Mouse (Mus musculus): Measurements from ENCODE around the gene Tmpo. TPM values are rescaled to one million over a fixed set of nuclear protein-coding genes. Genes with fewer than 3 reads are reported as not detected.

Gene Tmpo
- polyA plus RNA-seq, 1 experiment: 17.4 TPM

DNA sequence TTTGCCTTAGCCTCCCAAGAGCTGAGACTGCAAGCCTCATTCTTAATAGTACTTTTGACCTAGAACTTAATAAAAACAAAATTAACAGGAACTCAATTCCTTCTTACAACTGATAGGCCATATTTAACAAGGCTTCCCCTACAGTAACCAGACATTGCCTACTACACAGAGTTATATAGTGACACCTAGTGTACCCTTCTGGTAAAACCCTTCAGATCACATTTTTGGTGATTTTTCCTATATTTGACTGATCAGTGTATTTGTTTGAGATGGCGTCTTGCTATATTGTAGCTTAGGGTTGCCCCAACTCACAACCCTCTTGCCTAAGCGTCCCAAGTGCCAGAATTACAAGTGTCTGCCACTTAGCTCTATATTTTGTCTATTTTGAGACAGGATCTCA is 39.6 kb downstream of the Tmpo start:
- no peak overlapping the region for H3K4me3 ChIP-seq (ENCODE audit: control insufficient read depth, low read depth, low read length)
- no peak overlapping the region for H3K27ac ChIP-seq (ENCODE audit: control insufficient read depth, insufficient read depth, low read depth, low read length)
- no peaks in the 10 kb centered on the region for H3K4me1 ChIP-seq (ENCODE audit: control insufficient read depth, insufficient read depth, low read length)
- no peaks in the 10 kb centered on the region for H3K27me3 ChIP-seq (ENCODE audit: control insufficient read depth, insufficient read depth, low read length)
- H3K36me3 ChIP-seq (ENCODE audit: control insufficient read depth, insufficient read depth, low read length): no peaks in the 10 kb centered on the region
- TF ChIP-seq CTCF (IDR thresholded peaks at IDR 0.05; ENCODE audit: control insufficient read depth, insufficient read depth, insufficient replicate concordance, low read depth, low read length): no peak
- no peak for TF ChIP-seq POLR2A (IDR thresholded peaks at IDR 0.05; ENCODE audit: control insufficient read depth, low read depth, low read length)

GRCm38 (mm10) chr10:91139148-91139766 is 41.9 kb downstream of the Tmpo start:
- no peaks in the 10 kb centered on the region for H3K27me3 ChIP-seq (ENCODE audit: control insufficient read depth, insufficient read depth, low read length)
- no peaks in the 10 kb centered on the region for H3K36me3 ChIP-seq (ENCODE audit: control insufficient read depth, insufficient read depth, low read length)
- no peak overlapping the region for H3K27ac ChIP-seq (ENCODE audit: control insufficient read depth, insufficient read depth, low read depth, low read length)
- H3K4me1 ChIP-seq (ENCODE audit: control insufficient read depth, insufficient read depth, low read length): no peaks in the 10 kb centered on the region
- TF ChIP-seq CTCF (IDR thresholded peaks at IDR 0.05; ENCODE audit: control insufficient read depth, insufficient read depth, insufficient replicate concordance, low read depth, low read length): no peak
- no peak for TF ChIP-seq POLR2A (IDR thresholded peaks at IDR 0.05; ENCODE audit: control insufficient read depth, low read depth, low read length)
- no peak overlapping the region for H3K4me3 ChIP-seq (ENCODE audit: control insufficient read depth, low read depth, low read length)

DNA sequence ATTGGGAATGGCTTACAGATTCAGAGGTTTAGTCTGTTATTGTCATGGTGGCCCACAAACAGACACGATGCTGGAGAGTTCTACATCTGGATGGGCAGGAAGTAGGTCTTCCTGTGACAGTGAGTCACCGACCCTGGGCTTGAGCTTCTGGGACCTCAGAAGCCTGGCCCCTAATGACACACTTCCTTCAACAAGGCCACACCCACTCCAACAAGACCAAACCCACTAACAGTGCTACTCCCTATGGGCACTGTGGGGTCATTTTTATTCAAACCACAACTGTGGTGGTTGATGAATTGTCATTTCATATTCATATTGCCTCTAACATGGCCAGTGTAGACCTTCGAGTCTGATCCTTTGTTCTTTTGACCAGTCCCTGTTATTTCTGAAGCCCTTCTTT is 42.8 kb downstream of the Tmpo start:
- Histone ChIP-seq H3K4me1 (ENCODE audit: control insufficient read depth, insufficient read depth, low read length) (no peaks in the 10 kb centered on the region), H3K4me3 (ENCODE audit: control insufficient read depth, low read depth, low read length) (no peak overlapping the region), H3K27me3 (ENCODE audit: control insufficient read depth, insufficient read depth, low read length) (no peaks in the 10 kb centered on the region), H3K36me3 (ENCODE audit: control insufficient read depth, insufficient read depth, low read length) (no peaks in the 10 kb centered on the region), H3K27ac (ENCODE audit: control insufficient read depth, insufficient read depth, low read depth, low read length) (no peak overlapping the region)
- no peak for TF ChIP-seq CTCF (IDR thresholded peaks at IDR 0.05; ENCODE audit: control insufficient read depth, insufficient read depth, insufficient replicate concordance, low read depth, low read length)
- no peak for TF ChIP-seq POLR2A (IDR thresholded peaks at IDR 0.05; ENCODE audit: control insufficient read depth, low read depth, low read length)

DNA sequence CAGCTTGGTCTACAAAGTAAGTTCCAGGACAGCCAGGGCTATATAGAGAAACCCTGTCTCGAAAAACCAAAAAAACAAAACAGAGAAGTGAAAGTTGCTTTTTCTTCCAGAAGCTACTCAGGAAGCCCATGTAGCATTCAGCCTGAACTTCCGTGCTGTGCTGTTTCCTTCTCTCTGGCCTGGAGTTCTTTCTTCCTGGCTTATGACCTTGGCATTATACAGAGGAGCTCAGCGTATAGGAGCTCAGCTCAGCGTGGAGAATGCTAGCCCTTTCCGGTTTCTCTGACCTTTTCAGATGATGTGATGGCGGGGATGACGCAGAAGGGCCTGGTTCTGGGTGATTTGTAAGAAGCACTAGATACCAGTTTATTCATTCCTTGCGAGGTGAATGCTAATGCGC is 43.7 kb downstream of the Tmpo start:
- Histone ChIP-seq H3K4me1 (ENCODE audit: control insufficient read depth, insufficient read depth, low read length) (no peaks in the 10 kb centered on the region), H3K27me3 (ENCODE audit: control insufficient read depth, insufficient read depth, low read length) (no peaks in the 10 kb centered on the region), H3K27ac (ENCODE audit: control insufficient read depth, insufficient read depth, low read depth, low read length) (no peak overlapping the region), H3K4me3 (ENCODE audit: control insufficient read depth, low read depth, low read length) (no peak overlapping the region), H3K36me3 (ENCODE audit: control insufficient read depth, insufficient read depth, low read length) (no peaks in the 10 kb centered on the region)
- no peak for TF ChIP-seq POLR2A (IDR thresholded peaks at IDR 0.05; ENCODE audit: control insufficient read depth, low read depth, low read length)
- TF ChIP-seq CTCF (IDR thresholded peaks at IDR 0.05; ENCODE audit: control insufficient read depth, insufficient read depth, insufficient replicate concordance, low read depth, low read length): no peak

DNA sequence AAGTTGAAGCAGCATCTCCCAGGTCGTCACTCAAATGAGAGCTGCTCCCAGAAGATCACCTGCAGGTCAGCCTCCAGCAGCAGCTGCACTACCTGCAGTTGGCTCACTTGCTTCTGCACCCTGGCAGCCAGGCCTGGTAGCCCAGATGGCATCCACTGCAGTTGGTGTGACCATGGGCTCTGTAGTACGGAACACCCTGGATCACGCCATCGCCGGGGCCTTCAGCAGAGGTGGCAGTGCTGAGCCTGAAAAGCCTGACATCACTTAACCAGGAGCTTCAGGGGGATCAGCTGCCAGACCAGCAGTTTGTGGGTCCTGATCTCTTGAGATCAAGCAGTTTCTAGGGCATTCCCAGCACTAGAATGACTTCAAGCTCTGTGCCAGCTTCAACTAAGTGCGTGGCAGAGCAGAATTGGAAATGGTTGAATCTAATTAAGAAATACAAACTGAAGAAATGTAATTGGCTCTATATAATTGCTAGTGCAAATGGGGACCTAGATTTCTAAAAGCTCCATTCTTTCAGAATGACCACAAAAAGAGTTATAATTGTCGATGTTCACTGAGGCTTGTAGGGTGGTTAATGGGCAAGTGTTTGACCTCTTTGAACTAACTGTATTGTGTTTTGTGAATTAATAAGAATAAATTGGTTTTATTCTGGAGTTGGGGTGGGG is 45.7 kb downstream of the Tmpo start:
- Histone ChIP-seq H3K4me1 (ENCODE audit: control insufficient read depth, insufficient read depth, low read length) (no peaks in the 10 kb centered on the region), H3K36me3 (ENCODE audit: control insufficient read depth, insufficient read depth, low read length) (no peaks in the 10 kb centered on the region), H3K27me3 (ENCODE audit: control insufficient read depth, insufficient read depth, low read length) (no peaks in the 10 kb centered on the region), H3K4me3 (ENCODE audit: control insufficient read depth, low read depth, low read length) (no peak overlapping the region), H3K27ac (ENCODE audit: control insufficient read depth, insufficient read depth, low read depth, low read length) (no peak overlapping the region)
- no peak for TF ChIP-seq POLR2A (IDR thresholded peaks at IDR 0.05; ENCODE audit: control insufficient read depth, low read depth, low read length)
- no peak for TF ChIP-seq CTCF (IDR thresholded peaks at IDR 0.05; ENCODE audit: control insufficient read depth, insufficient read depth, insufficient replicate concordance, low read depth, low read length)

DNA sequence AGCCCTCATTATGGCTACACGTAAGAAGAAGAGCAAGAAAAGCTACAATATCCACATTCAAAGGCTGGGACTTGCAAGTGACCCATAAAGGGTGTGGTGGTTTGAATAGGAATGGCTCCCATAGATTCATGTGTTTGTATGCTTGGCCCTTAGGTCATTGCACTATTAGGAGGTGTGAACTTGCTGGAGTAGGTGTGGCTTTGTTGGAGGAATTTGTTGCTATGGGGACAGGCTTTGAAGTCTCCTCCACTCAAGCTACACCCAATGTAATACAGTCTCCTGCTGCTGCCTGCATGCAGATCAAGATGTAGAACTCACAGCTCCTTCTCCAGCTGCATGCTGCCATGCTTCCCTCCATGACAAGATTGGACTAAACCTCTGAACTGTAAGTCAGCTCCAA is 49.5 kb downstream of the Tmpo start:
- H3K4me1 ChIP-seq (ENCODE audit: control insufficient read depth, insufficient read depth, low read length): no peaks in the 10 kb centered on the region
- no peaks in the 10 kb centered on the region for H3K27me3 ChIP-seq (ENCODE audit: control insufficient read depth, insufficient read depth, low read length)
- H3K36me3 ChIP-seq (ENCODE audit: control insufficient read depth, insufficient read depth, low read length): no peaks in the 10 kb centered on the region
- H3K4me3 ChIP-seq (ENCODE audit: control insufficient read depth, low read depth, low read length): no peak overlapping the region
- no peak overlapping the region for H3K27ac ChIP-seq (ENCODE audit: control insufficient read depth, insufficient read depth, low read depth, low read length)
- TF ChIP-seq POLR2A (IDR thresholded peaks at IDR 0.05; ENCODE audit: control insufficient read depth, low read depth, low read length) (no peak), CTCF (IDR thresholded peaks at IDR 0.05; ENCODE audit: control insufficient read depth, insufficient read depth, insufficient replicate concordance, low read depth, low read length) (no peak)

GRCm38 (mm10) chr10:91130792-91131191 is 50.3 kb downstream of the Tmpo start:
- no peak overlapping the region for H3K27ac ChIP-seq (ENCODE audit: control insufficient read depth, insufficient read depth, low read depth, low read length)
- TF ChIP-seq CTCF (IDR thresholded peaks at IDR 0.05; ENCODE audit: control insufficient read depth, insufficient read depth, insufficient replicate concordance, low read depth, low read length) (no peak), POLR2A (IDR thresholded peaks at IDR 0.05; ENCODE audit: control insufficient read depth, low read depth, low read length) (no peak)
- H3K4me3 ChIP-seq (ENCODE audit: control insufficient read depth, low read depth, low read length): no peak overlapping the region
- H3K27me3 ChIP-seq (ENCODE audit: control insufficient read depth, insufficient read depth, low read length): no peaks in the 10 kb centered on the region
- no peaks in the 10 kb centered on the region for H3K36me3 ChIP-seq (ENCODE audit: control insufficient read depth, insufficient read depth, low read length)
- H3K4me1 ChIP-seq (ENCODE audit: control insufficient read depth, insufficient read depth, low read length): no peaks in the 10 kb centered on the region
